Mouse (Mus musculus): ENCODE measurements around the gene Dnm3. TPM values are rescaled to one million over a fixed set of nuclear protein-coding genes. Genes with fewer than 3 reads are reported as not detected.

Gene Dnm3
- polyA plus RNA-seq, 2 experiments = 14.7 to 21.9 TPM

GRCm38 (mm10) chr1:162295443-162295842, 182.4 kb downstream of the Dnm3 start:
- Histone ChIP-seq H3K27me3 (ENCODE audit: control insufficient read depth, insufficient read depth, low read length) (no peaks in the 10 kb centered on the region), H3K4me1 (ENCODE audit: control insufficient read depth, insufficient read depth, low read length) (peaks cover 25% of the 10 kb centered on the region), H3K9me3 (ENCODE audit: control insufficient read depth, low read length) (no peaks in the 10 kb centered on the region), H3K9ac (ENCODE audit: low read depth, low read length, severe bottlenecking) (no peak overlapping the region), H3K27ac (replicated peaks; ENCODE audit: low read depth, low read length) (peak overlapping the region; percentile 52), H3K4me3 (replicated peaks; ENCODE audit: low read length) (no peak overlapping the region), H3K36me3 (ENCODE audit: control insufficient read depth, insufficient read depth, low read length) (no peaks in the 10 kb centered on the region), H3K4me2 (replicated peaks; ENCODE audit: low read depth, low read length, severe bottlenecking) (no peak overlapping the region)
- no peak for DNase-seq (ENCODE audit: low spot score)
- WGBS = 66% methylated on average over 5 of the region's 5 CpGs
- no peak for ATAC-seq (ENCODE audit: low FRiP score, low read depth)
- no peak for TF ChIP-seq POLR2A (IDR thresholded peaks at IDR 0.05; ENCODE audit: borderline replicate concordance, extremely low read depth, insufficient read depth, insufficient read length)

DNA sequence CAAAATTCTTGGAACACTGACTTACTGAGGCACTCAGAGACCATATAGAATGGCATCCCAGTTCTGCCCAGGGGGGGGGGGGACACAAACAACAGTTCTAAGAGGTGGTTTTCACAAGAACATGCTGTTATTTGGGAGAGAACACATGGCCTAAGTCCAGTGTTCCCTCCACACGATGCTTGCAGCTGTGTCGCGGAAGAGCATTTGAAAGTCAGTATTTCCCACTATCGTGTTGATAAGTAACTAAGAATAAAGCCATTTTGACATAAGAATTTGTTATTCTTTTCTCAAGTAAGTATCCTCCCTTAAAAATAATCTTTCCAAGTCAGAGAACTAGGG, 183.3 kb downstream of the Dnm3 start:
- whole genome bisulfite sequencing = 64% methylated on average over 4 of the region's 4 CpGs

GRCm38 (mm10) chr1:162293732-162294571, 183.9 kb downstream of the Dnm3 start:
- WGBS = 23% methylated on average over 4 of the region's 4 CpGs
- H3K36me3 ChIP-seq (ENCODE audit: control insufficient read depth, insufficient read depth, low read length) = no peaks in the 10 kb centered on the region
- peak; percentile 76 for ATAC-seq (ENCODE audit: low FRiP score, low read depth)
- H3K27me3 ChIP-seq (ENCODE audit: control insufficient read depth, insufficient read depth, low read length) = no peaks in the 10 kb centered on the region
- H3K4me1 ChIP-seq (ENCODE audit: control insufficient read depth, insufficient read depth, low read length) = peaks cover 17% of the 10 kb centered on the region
- DNase-seq (ENCODE audit: low spot score) = peak; percentile 83
- H3K27ac ChIP-seq (replicated peaks; ENCODE audit: low read depth, low read length) = peak overlapping the region; percentile 77
- TF ChIP-seq POLR2A (IDR thresholded peaks at IDR 0.05; ENCODE audit: borderline replicate concordance, extremely low read depth, insufficient read depth, insufficient read length) = no peak
- no peak overlapping the region for H3K4me3 ChIP-seq (replicated peaks; ENCODE audit: low read length)
- no peaks in the 10 kb centered on the region for H3K9me3 ChIP-seq (ENCODE audit: control insufficient read depth, low read length)
- no peak overlapping the region for H3K4me2 ChIP-seq (replicated peaks; ENCODE audit: low read depth, low read length, severe bottlenecking)
- H3K9ac ChIP-seq (ENCODE audit: low read depth, low read length, severe bottlenecking) = no peak overlapping the region

More for the DNA sequence above, 183.3 kb downstream of the Dnm3 start:
- Histone ChIP-seq H3K9ac (ENCODE audit: low read depth, low read length, severe bottlenecking) (no peak overlapping the region), H3K27ac (replicated peaks; ENCODE audit: low read depth, low read length) (peak overlapping the region; percentile 77), H3K36me3 (ENCODE audit: control insufficient read depth, insufficient read depth, low read length) (no peaks in the 10 kb centered on the region), H3K4me1 (ENCODE audit: control insufficient read depth, insufficient read depth, low read length) (peaks cover 18% of the 10 kb centered on the region), H3K27me3 (ENCODE audit: control insufficient read depth, insufficient read depth, low read length) (no peaks in the 10 kb centered on the region), H3K9me3 (ENCODE audit: control insufficient read depth, low read length) (no peaks in the 10 kb centered on the region), H3K4me2 (replicated peaks; ENCODE audit: low read depth, low read length, severe bottlenecking) (no peak overlapping the region), H3K4me3 (replicated peaks; ENCODE audit: low read length) (no peak overlapping the region)
- ATAC-seq (ENCODE audit: low FRiP score, low read depth) (peak; percentile 32; the same call in 1 of the 2 replicates), DNase-seq (ENCODE audit: low spot score) (no peak)
- TF ChIP-seq POLR2A (IDR thresholded peaks at IDR 0.05; ENCODE audit: borderline replicate concordance, extremely low read depth, insufficient read depth, insufficient read length) = no peak

GRCm38 (mm10) chr1:162286910-162287309, 190.9 kb downstream of the Dnm3 start:
- H3K27me3 ChIP-seq (ENCODE audit: control insufficient read depth, insufficient read depth, low read length) = no peaks in the 10 kb centered on the region
- no peak overlapping the region for H3K4me3 ChIP-seq (replicated peaks; ENCODE audit: low read length)
- no peak overlapping the region for H3K4me2 ChIP-seq (replicated peaks; ENCODE audit: low read depth, low read length, severe bottlenecking)
- H3K36me3 ChIP-seq (ENCODE audit: control insufficient read depth, insufficient read depth, low read length) = no peaks in the 10 kb centered on the region
- H3K4me1 ChIP-seq (ENCODE audit: control insufficient read depth, insufficient read depth, low read length) = peaks cover 8% of the 10 kb centered on the region
- H3K9me3 ChIP-seq (ENCODE audit: control insufficient read depth, low read length) = no peaks in the 10 kb centered on the region
- no peak overlapping the region for H3K27ac ChIP-seq (replicated peaks; ENCODE audit: low read depth, low read length)
- ATAC-seq (ENCODE audit: low FRiP score, low read depth) (no peak), DNase-seq (ENCODE audit: low spot score) (no peak)
- H3K9ac ChIP-seq (ENCODE audit: low read depth, low read length, severe bottlenecking) = no peak overlapping the region
- no peak for TF ChIP-seq POLR2A (IDR thresholded peaks at IDR 0.05; ENCODE audit: borderline replicate concordance, extremely low read depth, insufficient read depth, insufficient read length)
- 60% methylated on average over 6 of the region's 6 CpGs for WGBS

DNA sequence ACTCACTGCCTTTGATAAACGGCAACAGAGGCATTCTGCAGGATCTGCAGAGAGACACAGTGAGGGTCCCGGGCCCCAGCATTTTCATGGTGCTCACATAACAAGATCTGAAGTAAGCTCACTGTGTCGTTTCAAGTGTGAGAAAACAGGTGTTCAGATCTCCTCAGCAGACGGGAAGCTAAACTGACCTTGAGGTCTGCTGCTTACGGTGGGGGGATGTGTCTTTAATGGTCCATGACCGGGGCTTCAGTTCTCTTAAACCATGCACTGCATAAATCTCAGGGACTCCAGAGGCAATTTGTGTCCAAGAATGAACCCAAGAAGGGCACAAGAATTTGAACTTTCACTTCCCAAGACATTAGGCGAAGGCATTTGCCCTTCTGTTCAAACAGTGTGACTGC, 195.9 kb downstream of the Dnm3 start:
- no peak overlapping the region for H3K4me2 ChIP-seq (replicated peaks; ENCODE audit: low read depth, low read length, severe bottlenecking)
- H3K4me1 ChIP-seq (ENCODE audit: control insufficient read depth, insufficient read depth, low read length) = peaks cover 13% of the 10 kb centered on the region
- H3K4me3 ChIP-seq (replicated peaks; ENCODE audit: low read length) = no peak overlapping the region
- H3K9ac ChIP-seq (ENCODE audit: low read depth, low read length, severe bottlenecking) = no peak overlapping the region
- WGBS = 16% methylated on average over 7 of the region's 7 CpGs
- H3K27me3 ChIP-seq (ENCODE audit: control insufficient read depth, insufficient read depth, low read length) = no peaks in the 10 kb centered on the region
- peak overlapping the region; percentile 8; the same call in 1 of the 2 replicates for H3K27ac ChIP-seq (replicated peaks; ENCODE audit: low read depth, low read length)
- ATAC-seq (ENCODE audit: low FRiP score, low read depth) (peak; percentile 90), DNase-seq (ENCODE audit: low spot score) (peak; percentile 40)
- no peak for TF ChIP-seq POLR2A (IDR thresholded peaks at IDR 0.05; ENCODE audit: borderline replicate concordance, extremely low read depth, insufficient read depth, insufficient read length)
- H3K9me3 ChIP-seq (ENCODE audit: control insufficient read depth, low read length) = no peaks in the 10 kb centered on the region
- H3K36me3 ChIP-seq (ENCODE audit: control insufficient read depth, insufficient read depth, low read length) = no peaks in the 10 kb centered on the region

Data from limb, embryonic 14.5 days (tissue).